Mouse (Mus musculus): Measurements from ENCODE around the gene Syvn1. TPM values are rescaled to one million over a fixed set of nuclear protein-coding genes. Genes with fewer than 3 reads are reported as not detected.

Gene Syvn1
- total and polyA plus RNA-seq, 3 experiments: 21.3 to 24.2 (median 23.1) TPM

GRCm38 (mm10) chr19:6054296-6054695, 7.9 kb downstream of the Syvn1 start:
- no peak for DNase-seq
- no peak for TF ChIP-seq POLR2A (IDR thresholded peaks at IDR 0.05; ENCODE audit: insufficient read depth, low read depth, low read length)
- no peak overlapping the region for H3K4me3 ChIP-seq
- H3K79me2 ChIP-seq (replicated peaks; ENCODE audit: control insufficient read depth, insufficient read depth, low read length): no peaks in the 10 kb centered on the region
- intact Hi-C loops (cut with DNase I): no loop called here
- no peak overlapping the region for H3K9ac ChIP-seq (ENCODE audit: low read depth, low read length)
- no peak overlapping the region for H3K27ac ChIP-seq
- 65% methylated on average over 5 of the region's 5 CpGs for WGBS
- H3K4me1 ChIP-seq (ENCODE audit: control insufficient read depth, insufficient read depth, low read length): peaks cover 3% of the 10 kb centered on the region
- H3K27me3 ChIP-seq (ENCODE audit: control insufficient read depth, insufficient read depth, low read length): no peaks in the 10 kb centered on the region
- peaks cover 4% of the 10 kb centered on the region for H3K36me3 ChIP-seq (ENCODE audit: control insufficient read depth, insufficient read depth, low read length)

- Histone ChIP-seq H3K27ac (no peak overlapping the region), H3K4me3 (peak overlapping the region; percentile 98), H3K79me2 (replicated peaks; ENCODE audit: control insufficient read depth, insufficient read depth, low read length) (no peaks in the 10 kb centered on the region), H3K27me3 (ENCODE audit: control insufficient read depth, insufficient read depth, low read length) (no peaks in the 10 kb centered on the region), H3K4me1 (ENCODE audit: control insufficient read depth, insufficient read depth, low read length) (peaks cover 3% of the 10 kb centered on the region), H3K9ac (ENCODE audit: low read depth, low read length) (no peak overlapping the region), H3K36me3 (ENCODE audit: control insufficient read depth, insufficient read depth, low read length) (peaks cover 4% of the 10 kb centered on the region)
- DNase-seq: no peak
- no peak for TF ChIP-seq POLR2A (IDR thresholded peaks at IDR 0.05; ENCODE audit: insufficient read depth, low read depth, low read length)
- TF ChIP-seq EP300 (IDR thresholded peaks at IDR 0.05; ENCODE audit: insufficient read depth, low read depth, low read length): no peak
- no peak for TF ChIP-seq CTCF (IDR thresholded peaks at IDR 0.05)
- WGBS: 42% methylated on average over 4 of the region's 4 CpGs
- intact Hi-C loops (cut with DNase I): no loop called here
Measured at GRCm38 (mm10) chr19:6056696-6057095, 10.3 kb downstream of the Syvn1 start.

- intact Hi-C loops (cut with DNase I): loop anchor here (1.0 kb wide), 1 partner anchor 27 kb away; the partner anchor contains the start of genes Cdca5 and Zfpl1
- H3K4me3 ChIP-seq: peak within 1 kb of the TSS; percentile 98
- no peaks in the 10 kb centered on the region for H3K79me2 ChIP-seq (replicated peaks; ENCODE audit: control insufficient read depth, insufficient read depth, low read length)
- peaks cover 8% of the 10 kb centered on the region for H3K4me1 ChIP-seq (ENCODE audit: control insufficient read depth, insufficient read depth, low read length)
- under 1% methylated on average over 63 of the region's 63 CpGs for WGBS
- H3K9ac ChIP-seq (ENCODE audit: low read depth, low read length): peak within 1 kb of the TSS; percentile 88
- TF ChIP-seq POLR2A (IDR thresholded peaks at IDR 0.05; ENCODE audit: insufficient read depth, low read depth, low read length): peak; percentile 97
- peak; percentile 19; the same call in 1 of the 2 replicates for TF ChIP-seq EP300 (IDR thresholded peaks at IDR 0.05; ENCODE audit: insufficient read depth, low read depth, low read length)
- TF ChIP-seq CTCF (IDR thresholded peaks at IDR 0.05): no peak
- peak; percentile 99 for DNase-seq
- H3K36me3 ChIP-seq (ENCODE audit: control insufficient read depth, insufficient read depth, low read length): peaks cover 4% of the 10 kb centered on the region
- no peaks in the 10 kb centered on the region for H3K27me3 ChIP-seq (ENCODE audit: control insufficient read depth, insufficient read depth, low read length)
- peak within 1 kb of the TSS; percentile 74 for H3K27ac ChIP-seq
Measured at GRCm38 (mm10) chr19:6057313-6058096, 11.1 kb downstream of the Syvn1 start, which contains the start of the genes Mrpl49 and Fau. TSS of gene Mrpl49 (minus strand) at chr19:6057785. TSS of gene Fau (plus strand) at chr19:6057844.

GRCm38 (mm10) chr19:6058513-6058912, 12.1 kb downstream of the Syvn1 start:
- TF ChIP-seq POLR2A (IDR thresholded peaks at IDR 0.05; ENCODE audit: insufficient read depth, low read depth, low read length) (no peak), CTCF (IDR thresholded peaks at IDR 0.05) (no peak), EP300 (IDR thresholded peaks at IDR 0.05; ENCODE audit: insufficient read depth, low read depth, low read length) (no peak)
- Histone ChIP-seq H3K79me2 (replicated peaks; ENCODE audit: control insufficient read depth, insufficient read depth, low read length) (no peaks in the 10 kb centered on the region), H3K4me1 (ENCODE audit: control insufficient read depth, insufficient read depth, low read length) (peaks cover 8% of the 10 kb centered on the region), H3K27me3 (ENCODE audit: control insufficient read depth, insufficient read depth, low read length) (no peaks in the 10 kb centered on the region), H3K9ac (ENCODE audit: low read depth, low read length) (peak overlapping the region; percentile 88), H3K4me3 (peak overlapping the region; percentile 98), H3K36me3 (ENCODE audit: control insufficient read depth, insufficient read depth, low read length) (peaks cover 4% of the 10 kb centered on the region), H3K27ac (peak overlapping the region; percentile 74; the same call in 1 of the 2 replicates)
- WGBS: 23% methylated on average over 5 of the region's 5 CpGs
- intact Hi-C loops (cut with DNase I): loop anchor here (1.0 kb wide), 1 partner anchor 26 kb away; the partner anchor contains the start of genes Cdca5 and Zfpl1
- no peak for DNase-seq

- intact Hi-C loops (cut with DNase I): loop anchor here (1.0 kb wide), 1 partner anchor 25 kb away; the partner anchor contains the start of genes Cdca5 and Zfpl1
- H3K4me1 ChIP-seq (ENCODE audit: control insufficient read depth, insufficient read depth, low read length): peaks cover 8% of the 10 kb centered on the region
- H3K9ac ChIP-seq (ENCODE audit: low read depth, low read length): no peak overlapping the region
- H3K36me3 ChIP-seq (ENCODE audit: control insufficient read depth, insufficient read depth, low read length): peaks cover 4% of the 10 kb centered on the region
- WGBS: 85% methylated on average over 5 of the region's 5 CpGs
- no peak overlapping the region for H3K27ac ChIP-seq
- H3K27me3 ChIP-seq (ENCODE audit: control insufficient read depth, insufficient read depth, low read length): no peaks in the 10 kb centered on the region
- H3K79me2 ChIP-seq (replicated peaks; ENCODE audit: control insufficient read depth, insufficient read depth, low read length): no peaks in the 10 kb centered on the region
- DNase-seq: no peak
- H3K4me3 ChIP-seq: peak overlapping the region; percentile 98; the same call in 1 of the 2 replicates
- TF ChIP-seq POLR2A (IDR thresholded peaks at IDR 0.05; ENCODE audit: insufficient read depth, low read depth, low read length) (no peak), EP300 (IDR thresholded peaks at IDR 0.05; ENCODE audit: insufficient read depth, low read depth, low read length) (no peak), CTCF (IDR thresholded peaks at IDR 0.05) (no peak)
Measured at GRCm38 (mm10) chr19:6058966-6059365, 12.6 kb downstream of the Syvn1 start.

Data from heart, adult 2 months (tissue).